Mouse (Mus musculus) cortical plate, adult 2 months (tissue): ENCODE data around the gene Fam234b.

Experiments
- CTCF ChIP-seq: fragments of 200-500 bp; IDR thresholded peaks from 2 replicates; pipeline ENCODE4 v1.5.1; 2011; ENCODE audit warnings: mild to moderate bottlenecking, control low read depth, low read length; ENCODE audit not compliant: insufficient read depth; ENCODE audit errors: extremely low read depth
- POLR2A ChIP-seq: fragments of 200-500 bp; IDR thresholded peaks from 2 replicates; pipeline ENCODE4 v1.6.1; 2011; ENCODE audit warnings: mild to moderate bottlenecking, low read length, control low read depth; ENCODE audit not compliant: insufficient read depth; ENCODE audit errors: extremely low read depth

DNA sequence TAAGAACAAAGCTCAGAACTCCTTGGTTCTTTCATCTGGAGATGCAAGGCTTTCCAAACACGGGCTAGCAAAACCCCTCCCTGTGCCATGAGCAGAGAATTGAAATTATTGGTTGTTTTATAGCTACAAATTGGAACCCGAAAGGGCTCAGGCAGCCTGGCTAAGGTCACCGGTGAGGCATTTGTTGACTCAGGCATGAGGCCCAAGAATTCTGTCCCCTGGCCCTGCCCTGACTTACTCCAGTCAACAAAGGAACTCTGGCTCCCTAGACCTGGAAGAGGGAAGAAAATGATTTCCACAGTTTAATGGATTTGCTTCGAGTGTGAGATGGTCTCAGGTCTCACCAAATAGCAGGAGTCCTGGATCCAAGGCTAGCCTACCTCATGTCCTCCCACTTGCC, 94.6 kb downstream of the Fam234b start:
- TF ChIP-seq CTCF = no peak
- no peak for TF ChIP-seq POLR2A
